Mouse (Mus musculus): ENCODE measurements around the gene Snx20. TPM values are rescaled to one million over a fixed set of nuclear protein-coding genes. Genes with fewer than 3 reads are reported as not detected.

The Snx20 gene
- 2.2 and 2.6 TPM in 2 replicates for polyA plus RNA-seq (2015; fragmentation: Nextera tagmentation; extraction: Ambion mirVana)

DNA sequence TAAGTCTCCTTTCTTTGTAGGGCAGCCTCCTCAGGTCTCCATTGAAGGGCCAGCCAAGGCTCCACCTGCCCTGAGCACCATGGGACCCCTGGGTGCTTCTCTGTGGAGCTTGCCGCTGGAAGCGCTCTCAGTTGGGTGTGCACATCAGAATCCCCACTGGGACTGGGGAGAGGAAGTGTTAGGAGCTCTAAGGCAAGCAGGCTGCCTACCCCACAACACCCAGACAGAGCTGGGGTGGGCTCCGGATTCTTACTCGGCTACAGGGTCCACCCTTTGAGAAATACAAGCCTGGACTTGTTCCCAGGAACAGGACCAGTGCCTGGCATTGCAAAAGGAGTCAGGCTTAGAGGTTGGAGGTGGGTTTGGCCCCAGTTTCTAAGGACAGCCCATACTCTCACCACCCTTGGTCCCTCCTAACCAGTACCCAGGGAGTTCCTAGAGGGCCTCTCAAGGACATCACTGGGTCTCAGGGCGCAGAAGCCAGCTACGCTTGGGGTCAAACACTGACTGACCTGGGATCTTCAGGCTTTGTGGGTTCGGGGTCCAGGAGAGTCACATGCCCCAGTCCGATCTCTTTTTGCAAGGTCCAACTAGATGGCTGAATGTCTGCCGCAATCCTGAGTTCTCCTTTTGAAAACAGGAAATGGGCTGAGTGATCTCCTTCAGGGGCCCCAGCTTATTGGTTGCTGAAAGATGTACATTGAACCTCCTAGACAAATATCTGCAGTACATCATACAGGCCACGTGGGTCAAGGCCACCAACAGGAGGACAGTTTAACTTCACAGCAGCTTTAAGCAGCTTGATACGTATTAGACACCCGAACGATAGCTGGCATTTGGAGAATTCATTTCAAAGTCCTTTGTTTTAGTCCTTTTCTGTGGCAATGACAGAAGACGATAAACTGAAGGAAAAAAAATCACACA is at the start of gene Snx20:
Gene Snx20 (minus strand): TSS at position 655 of the 924 bp plus-strand sequence.

GRCm38 (mm10) chr8:88646837-88647778 is 11.2 kb upstream of the Snx20 start, which contains the start of gene Nod2:
TSS of gene Nod2 (plus strand) at chr8:88647315.

Other genes with a start within 250 kb of the Snx20 start
- gene Nkd1, start 114.8 kb downstream of the Snx20 start, polyA plus RNA-seq (2015; fragmentation: Nextera tagmentation; extraction: Ambion mirVana) = 42.1 and 49.1 TPM in 2 replicates
- 0.14 and 0.28 TPM in 2 replicates for gene Nod2, start 11.2 kb upstream of the Snx20 start, polyA plus RNA-seq (2015; fragmentation: Nextera tagmentation; extraction: Ambion mirVana)
- gene Cyld, start 60.9 kb upstream of the Snx20 start, polyA plus RNA-seq (2015; fragmentation: Nextera tagmentation; extraction: Ambion mirVana) = 11.1 and 11.9 TPM in 2 replicates

All from neural tube, postnatal 0 days (tissue).